ENCODE assay signal across 8 mouse cellular contexts in the genomic region with DNA sequence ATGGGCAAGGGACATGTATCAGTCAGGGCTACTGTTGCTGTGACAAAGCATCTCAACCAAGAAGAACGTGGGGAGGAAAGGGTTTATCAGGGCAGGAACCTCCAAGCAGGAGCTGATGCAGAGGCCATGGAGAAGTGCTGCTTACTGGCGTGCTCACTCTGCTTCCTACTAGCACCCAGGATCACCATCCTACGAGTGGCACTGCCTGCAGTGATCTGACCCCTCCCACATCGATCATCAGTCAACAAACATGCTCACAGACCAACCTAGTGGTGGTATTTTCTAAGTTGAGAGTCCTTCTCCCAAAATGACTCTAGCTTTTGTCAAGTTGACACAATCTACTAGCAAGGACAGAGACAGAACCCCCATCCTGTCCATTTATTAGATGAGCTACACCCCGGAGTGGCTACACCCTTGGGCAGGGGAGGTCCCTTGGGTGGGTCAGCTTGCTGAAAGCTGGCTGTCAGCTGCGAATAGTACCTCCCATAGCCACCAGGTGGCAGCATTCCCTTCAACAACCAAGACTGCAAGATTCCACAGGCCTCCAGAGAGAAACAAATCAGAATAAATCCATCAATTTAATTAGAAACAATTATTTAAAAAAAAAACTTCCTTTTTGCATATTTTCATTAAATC.
DNase-seq lines count a peak whose midpoint lies in the region; ATAC-seq and TF ChIP-seq lines count a peak whose summit lies in the region.

No protein-coding gene starts in this region.

- 40% methylated on average over 6 of the region's 6 CpGs for WGBS in heart, embryonic 11.5 days (ENCODE audit: insufficient replicate concordance)
- 38% methylated on average over 6 of the region's 6 CpGs for WGBS in kidney, embryonic 16.5 days
- WGBS in liver, embryonic 15.5 days (ENCODE audit: insufficient replicate concordance): 25% methylated on average over 6 of the region's 6 CpGs
- WGBS in neural tube, embryonic 14.5 days: 45% methylated on average over 6 of the region's 6 CpGs

- peak; percentile 64 for ATAC-seq in CD4-positive, CD25-positive, alpha-beta regulatory T cell, adult 4 months
- peak; percentile 40; the same call in 1 of the 2 replicates for ATAC-seq in heart, embryonic 11.5 days (replicated peaks; ENCODE audit: insufficient number of reproducible peaks, low FRiP score, low TSS enrichment)
- peak; percentile 53; the same call in 1 of the 2 replicates for ATAC-seq in kidney, embryonic 16.5 days (ENCODE audit: low FRiP score, low TSS enrichment)
- ATAC-seq in liver, embryonic 15.5 days (ENCODE audit: insufficient read depth): 0 out of 2 replicates have a peak, but pooled peaks have one; percentile 19
- ATAC-seq in neural tube, embryonic 14.5 days (ENCODE audit: low read depth): peak; percentile 44; the same call in 1 of the 2 replicates

- no peaks in the 10 kb centered on the region for H3K27me3 ChIP-seq in heart, embryonic 11.5 days (ENCODE audit: control insufficient read depth, insufficient read depth, low read length)
- no peaks in the 10 kb centered on the region for H3K27me3 ChIP-seq in kidney, embryonic 16.5 days (ENCODE audit: insufficient read depth, low read length)
- H3K27me3 ChIP-seq in liver, embryonic 15.5 days: no peaks in the 10 kb centered on the region
- no peaks in the 10 kb centered on the region for H3K27me3 ChIP-seq in neural tube, embryonic 14.5 days (ENCODE audit: control insufficient read depth, insufficient read depth, low read length)

- no peak overlapping the region for H3K27ac ChIP-seq in bone marrow macrophage, adult 2 months (ENCODE audit: insufficient read depth, low read depth, low read length)
- H3K27ac ChIP-seq in embryonic fibroblast, embryonic 13.5 days (ENCODE audit: insufficient read depth, low read length): no peak overlapping the region
- H3K27ac ChIP-seq in heart, embryonic 11.5 days (ENCODE audit: low read depth, low read length): no peak overlapping the region
- H3K27ac ChIP-seq in kidney, embryonic 16.5 days (ENCODE audit: low read length): no peak overlapping the region
- H3K27ac ChIP-seq in liver, embryonic 15.5 days (replicated peaks): no peak overlapping the region
- H3K27ac ChIP-seq in neural tube, embryonic 14.5 days (ENCODE audit: low read depth, low read length): no peak overlapping the region

- peak; percentile 84 for TF ChIP-seq CTCF in bone marrow macrophage, adult 2 months (IDR thresholded peaks at IDR 0.05; ENCODE audit: low read depth, low read length)
- TF ChIP-seq CTCF in embryonic fibroblast, embryonic 13.5 days (IDR thresholded peaks at IDR 0.05; ENCODE audit: borderline replicate concordance, insufficient read depth, low read length): peak; percentile 64

- no peak overlapping the region for H3K4me3 ChIP-seq in bone marrow macrophage, adult 2 months (ENCODE audit: insufficient read depth, low read length)
- H3K4me3 ChIP-seq in embryonic fibroblast, embryonic 13.5 days (ENCODE audit: insufficient read depth, low read length): no peak overlapping the region
- no peak overlapping the region for H3K4me3 ChIP-seq in heart, embryonic 11.5 days (ENCODE audit: low read depth, low read length)
- no peak overlapping the region for H3K4me3 ChIP-seq in kidney, embryonic 16.5 days (ENCODE audit: low read length)
- no peak overlapping the region for H3K4me3 ChIP-seq in liver, embryonic 15.5 days (replicated peaks)
- no peak overlapping the region for H3K4me3 ChIP-seq in neural tube, embryonic 14.5 days (ENCODE audit: low read depth, low read length)

- H3K4me1 ChIP-seq in bone marrow macrophage, adult 2 months (ENCODE audit: control insufficient read depth, insufficient read depth, low read length): 0 out of 2 replicates have a peak, but pooled peaks cover 3% of the 10 kb centered on the region
- H3K4me1 ChIP-seq in embryonic fibroblast, embryonic 13.5 days (ENCODE audit: control insufficient read depth, insufficient read depth, low read length): no peaks in the 10 kb centered on the region
- no peaks in the 10 kb centered on the region for H3K4me1 ChIP-seq in heart, embryonic 11.5 days (ENCODE audit: control insufficient read depth, insufficient read depth, low read length)
- no peaks in the 10 kb centered on the region for H3K4me1 ChIP-seq in kidney, embryonic 16.5 days (ENCODE audit: insufficient read depth, low read length)
- peaks cover 4% of the 10 kb centered on the region; the same call in 1 of the 2 replicates for H3K4me1 ChIP-seq in liver, embryonic 15.5 days (replicated peaks)
- H3K4me1 ChIP-seq in neural tube, embryonic 14.5 days (ENCODE audit: control insufficient read depth, insufficient read depth, low read length): no peaks in the 10 kb centered on the region

- no peak for TF ChIP-seq POLR2A in bone marrow macrophage, adult 2 months (IDR thresholded peaks at IDR 0.05; ENCODE audit: borderline replicate concordance, low read depth, low read length)
- no peak for TF ChIP-seq POLR2A in embryonic fibroblast, embryonic 13.5 days (IDR thresholded peaks at IDR 0.05; ENCODE audit: low read depth, low read length)

- no peaks in the 10 kb centered on the region for H3K36me3 ChIP-seq in heart, embryonic 11.5 days (ENCODE audit: control insufficient read depth, insufficient read depth, low read length)
- no peaks in the 10 kb centered on the region for H3K36me3 ChIP-seq in kidney, embryonic 16.5 days (ENCODE audit: insufficient read depth, low read length)
- H3K36me3 ChIP-seq in liver, embryonic 15.5 days (replicated peaks): no peaks in the 10 kb centered on the region
- no peaks in the 10 kb centered on the region for H3K36me3 ChIP-seq in neural tube, embryonic 14.5 days (ENCODE audit: control insufficient read depth, insufficient read depth, low read length)

- H3K9me3 ChIP-seq in heart, embryonic 11.5 days (replicated peaks; ENCODE audit: control insufficient read depth, low read length): no peaks in the 10 kb centered on the region
- H3K9me3 ChIP-seq in kidney, embryonic 16.5 days (ENCODE audit: low read length): no peaks in the 10 kb centered on the region
- no peaks in the 10 kb centered on the region for H3K9me3 ChIP-seq in liver, embryonic 15.5 days (replicated peaks)
- H3K9me3 ChIP-seq in neural tube, embryonic 14.5 days (ENCODE audit: control insufficient read depth, low read length): no peaks in the 10 kb centered on the region

- H3K9ac ChIP-seq in heart, embryonic 11.5 days (ENCODE audit: low read depth, low read length): no peak overlapping the region
- H3K9ac ChIP-seq in kidney, embryonic 16.5 days (replicated peaks; ENCODE audit: low read length): no peak overlapping the region
- no peak overlapping the region for H3K9ac ChIP-seq in liver, embryonic 15.5 days
- no peak overlapping the region for H3K9ac ChIP-seq in neural tube, embryonic 14.5 days (replicated peaks; ENCODE audit: low read depth, low read length)

- DNase-seq in testis, postnatal 10 days (ENCODE audit: low spot score): peak; percentile 83

- H3K4me2 ChIP-seq in heart, embryonic 11.5 days: no peak overlapping the region
- H3K4me2 ChIP-seq in kidney, embryonic 16.5 days (replicated peaks; ENCODE audit: low read depth, low read length): no peak overlapping the region
- no peak overlapping the region for H3K4me2 ChIP-seq in liver, embryonic 15.5 days
- H3K4me2 ChIP-seq in neural tube, embryonic 14.5 days (ENCODE audit: low read depth, low read length): no peak overlapping the region
